Mouse (Mus musculus): Measurements from ENCODE around the gene Etl4.

Gene Etl4

GRCm38 (mm10) chr2:20525879-20526593, 616.5 kb downstream of the Etl4 start:
- no peak for DNase-seq

GRCm38 (mm10) chr2:20526856-20527255, 617.3 kb downstream of the Etl4 start:
- no peak for DNase-seq

GRCm38 (mm10) chr2:20532623-20533022, 623.0 kb downstream of the Etl4 start:
- no peak for DNase-seq

- DNase-seq = no peak
Measured at GRCm38 (mm10) chr2:20537785-20538184, 628.2 kb downstream of the Etl4 start.

- no peak for DNase-seq
Measured at GRCm38 (mm10) chr2:20538871-20539270, 629.3 kb downstream of the Etl4 start.

GRCm38 (mm10) chr2:20541261-20541660, 631.7 kb downstream of the Etl4 start:
- no peak for DNase-seq

- DNase-seq = no peak
Measured at GRCm38 (mm10) chr2:20542286-20542685, 632.7 kb downstream of the Etl4 start.

- DNase-seq = no peak
Measured at GRCm38 (mm10) chr2:20545624-20546023, 636.0 kb downstream of the Etl4 start.

GRCm38 (mm10) chr2:20546496-20547348, 637.1 kb downstream of the Etl4 start:
- DNase-seq = no peak

GRCm38 (mm10) chr2:20547349-20547677, 637.7 kb downstream of the Etl4 start:
- no peak for DNase-seq

- no peak for DNase-seq
Measured at GRCm38 (mm10) chr2:20547686-20548624, 638.4 kb downstream of the Etl4 start.

GRCm38 (mm10) chr2:20549065-20549464, 639.5 kb downstream of the Etl4 start:
- no peak for DNase-seq

GRCm38 (mm10) chr2:20549996-20550395, 640.4 kb downstream of the Etl4 start:
- DNase-seq = no peak

- DNase-seq = no peak
Measured at GRCm38 (mm10) chr2:20555706-20556105, 646.1 kb downstream of the Etl4 start.

GRCm38 (mm10) chr2:20559083-20559482, 649.5 kb downstream of the Etl4 start:
- DNase-seq = no peak

- no peak for DNase-seq
Measured at GRCm38 (mm10) chr2:20559723-20560122, 650.1 kb downstream of the Etl4 start.

- no peak for DNase-seq
Measured at GRCm38 (mm10) chr2:20560581-20560980, 651.0 kb downstream of the Etl4 start.

- DNase-seq = no peak
Measured at GRCm38 (mm10) chr2:20563036-20563435, 653.5 kb downstream of the Etl4 start.

- DNase-seq = no peak
Measured at GRCm38 (mm10) chr2:20568456-20568855, 658.9 kb downstream of the Etl4 start.

GRCm38 (mm10) chr2:20571940-20572339, 662.4 kb downstream of the Etl4 start:
- no peak for DNase-seq

GRCm38 (mm10) chr2:20580331-20580730, 670.8 kb downstream of the Etl4 start:
- no peak for DNase-seq

- no peak for DNase-seq
Measured at GRCm38 (mm10) chr2:20583032-20583431, 673.5 kb downstream of the Etl4 start.

GRCm38 (mm10) chr2:20583562-20584153, 674.1 kb downstream of the Etl4 start:
- DNase-seq = no peak

All from thymus, adult 18-20 months (tissue).